Mouse (Mus musculus) CH12F3 (cell line): ENCODE measurements around the gene Mras.

Source experiments
- in situ Hi-C: fragments of 300-500 bp; cut with MboI; formaldehyde crosslinking; loops from 2 replicates; pipeline ENCODE4 v1.14.3; 2020; ENCODE audit warnings: low sequenced_read_pairs

The Mras gene

GRCm38 (mm10) chr9:99418377-99418776 lies 18.8 kb downstream of the Mras start:
- in situ Hi-C loops = no loop called here

- in situ Hi-C loops = no loop called here
These were observed 19.8 kb downstream of the Mras start for GRCm38 (mm10) chr9:99417288-99417846.

- in situ Hi-C loops = no loop called here
These were observed 20.4 kb downstream of the Mras start for GRCm38 (mm10) chr9:99416809-99417208.

DNA sequence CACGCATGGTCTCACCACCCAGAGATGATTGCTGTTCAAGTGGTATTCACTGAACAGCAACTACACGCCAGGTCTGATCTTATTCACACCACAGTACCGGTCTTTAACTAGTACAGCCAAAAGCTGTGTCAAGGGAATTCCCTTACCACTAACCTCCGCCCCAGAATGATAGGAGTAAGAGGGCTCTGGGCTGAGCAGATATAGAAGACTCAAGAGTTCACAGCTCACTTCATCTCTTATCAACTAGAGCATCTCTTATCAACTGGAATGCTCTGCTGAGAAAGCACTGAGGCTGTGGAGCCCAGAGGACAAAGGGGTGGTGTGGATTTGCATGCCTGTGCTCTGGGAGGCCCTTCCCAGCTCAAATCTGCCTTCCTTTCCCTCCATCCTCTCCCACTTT lies 25.4 kb downstream of the Mras start:
- in situ Hi-C loops = no loop called here

DNA sequence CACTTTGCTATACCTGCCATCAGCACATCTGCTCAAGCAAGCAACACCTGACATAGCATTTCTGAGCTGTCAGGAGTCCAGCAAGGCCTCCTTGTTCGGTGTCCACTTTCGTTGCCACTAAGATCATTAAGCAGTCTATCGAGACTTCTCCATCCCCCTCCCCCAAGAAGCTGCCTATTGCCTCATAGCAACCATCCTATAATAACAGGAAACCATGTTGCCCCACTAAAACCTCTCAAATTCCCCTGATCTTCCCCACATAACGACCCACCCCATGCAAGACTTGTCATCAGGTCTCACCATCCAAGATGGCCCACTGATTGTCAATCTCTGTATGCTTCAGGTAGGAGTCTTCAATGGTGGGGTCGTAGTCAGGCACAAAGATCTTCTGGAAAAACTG lies 26.1 kb downstream of the Mras start:
- in situ Hi-C loops = no loop called here

GRCm38 (mm10) chr9:99409280-99409679 lies 27.9 kb downstream of the Mras start:
- in situ Hi-C loops = no loop called here

- in situ Hi-C loops = no loop called here
These were observed 35.8 kb downstream of the Mras start for GRCm38 (mm10) chr9:99401288-99401974.

DNA sequence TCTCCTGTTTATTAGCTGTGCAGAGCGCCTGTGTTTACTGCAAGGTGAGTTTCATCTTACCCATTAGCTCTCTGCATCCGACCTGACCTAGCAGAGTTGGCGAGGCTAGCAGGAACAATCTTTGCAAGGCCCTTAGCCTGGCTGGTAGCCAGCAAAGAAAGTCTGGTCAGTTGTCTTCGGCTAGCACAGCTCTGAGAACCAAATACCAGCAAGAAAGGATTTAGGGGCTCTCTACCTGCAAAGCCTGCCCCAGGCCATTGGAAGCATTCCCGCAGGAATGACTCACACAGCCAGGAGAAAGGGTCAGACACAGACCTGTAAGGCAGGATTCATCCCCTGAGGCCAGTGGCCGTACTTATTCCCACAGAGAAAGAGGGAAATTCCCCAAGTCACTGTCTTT lies 36.4 kb downstream of the Mras start:
- in situ Hi-C loops = no loop called here

DNA sequence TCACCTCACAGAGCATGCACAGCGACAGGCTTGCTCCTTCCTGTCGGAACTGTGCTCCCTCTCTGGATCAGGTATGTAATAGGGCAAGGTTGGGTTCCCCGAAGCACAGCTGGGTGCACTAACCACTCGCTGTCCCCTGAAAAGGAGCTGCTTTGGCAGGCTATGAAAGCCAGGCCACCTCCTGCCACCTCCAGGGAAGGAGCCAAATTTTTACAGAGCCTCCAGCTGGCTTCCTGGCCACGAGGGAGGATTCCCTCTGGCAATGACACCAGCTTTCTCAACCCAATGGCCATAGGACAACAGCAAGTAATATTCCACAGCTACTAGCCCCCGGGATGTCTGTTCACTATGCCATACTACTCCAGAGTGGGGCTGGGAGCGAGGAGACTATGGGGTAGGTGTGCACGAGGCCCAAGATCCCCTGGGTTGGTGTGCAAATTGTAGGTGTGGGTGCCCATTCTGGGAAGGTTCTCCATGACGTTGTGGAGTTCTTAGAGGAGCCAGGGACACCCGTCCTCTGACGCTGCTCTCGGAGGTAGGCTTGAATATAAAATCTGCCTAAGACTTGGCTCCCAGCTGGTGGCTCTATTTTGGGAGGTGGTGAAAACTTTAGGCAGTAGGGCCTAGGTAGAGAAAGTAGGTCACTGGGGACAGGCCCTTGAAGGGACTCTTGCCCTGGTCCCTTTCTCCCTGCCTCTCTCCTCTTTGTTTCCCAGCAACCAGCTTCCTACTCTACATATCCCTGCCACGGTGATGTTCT lies 39.9 kb downstream of the Mras start:
- in situ Hi-C loops = no loop called here

- in situ Hi-C loops = no loop called here
These were observed 42.8 kb downstream of the Mras start for GRCm38 (mm10) chr9:99394366-99394765.

- in situ Hi-C loops = no loop called here
These were observed 44.0 kb downstream of the Mras start for GRCm38 (mm10) chr9:99393146-99393545.

- in situ Hi-C loops = no loop called here
These were observed 45.6 kb downstream of the Mras start for GRCm38 (mm10) chr9:99391557-99391956.

DNA sequence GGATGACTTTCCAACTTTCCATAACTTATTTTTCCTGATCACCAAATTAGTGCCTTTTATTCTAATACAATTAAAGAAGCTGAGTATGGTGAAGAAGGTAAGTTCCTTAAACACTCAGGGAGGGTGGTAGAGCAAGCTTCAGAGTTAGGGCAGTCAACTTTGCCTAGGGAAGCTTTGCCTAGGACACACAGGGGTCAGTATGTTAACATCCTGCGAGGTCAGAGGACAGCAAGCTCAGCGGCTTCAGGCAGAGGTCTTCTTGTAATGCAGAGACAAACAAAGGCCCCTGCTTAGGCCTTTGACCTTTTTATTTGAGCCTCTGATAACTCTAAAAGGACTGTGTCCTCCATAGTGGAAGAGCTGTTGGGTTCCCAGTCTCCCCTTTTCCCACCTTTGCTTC lies 46.5 kb downstream of the Mras start:
- in situ Hi-C loops = no loop called here

DNA sequence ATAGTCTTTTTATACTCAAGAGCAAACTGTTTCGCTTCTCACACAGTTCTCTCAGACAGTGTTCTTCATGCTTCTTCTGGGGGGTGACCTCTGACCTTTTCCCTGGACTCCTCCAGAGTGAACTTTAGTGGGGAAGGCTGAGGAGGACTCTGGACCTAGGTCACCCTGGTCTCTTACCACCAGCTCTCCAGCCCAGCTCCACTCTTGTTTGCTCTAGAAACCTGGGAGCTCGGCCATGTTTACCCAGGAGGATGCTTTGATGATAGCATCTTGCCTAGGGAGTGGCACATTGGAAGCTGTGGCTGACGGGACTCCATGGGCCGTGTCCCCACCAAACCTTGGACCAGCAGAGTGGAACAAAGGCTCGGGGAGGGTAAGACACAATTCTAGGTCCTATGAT lies 47.0 kb downstream of the Mras start:
- in situ Hi-C loops = no loop called here

- in situ Hi-C loops = no loop called here
These were observed 47.7 kb downstream of the Mras start for GRCm38 (mm10) chr9:99389506-99389905.

DNA sequence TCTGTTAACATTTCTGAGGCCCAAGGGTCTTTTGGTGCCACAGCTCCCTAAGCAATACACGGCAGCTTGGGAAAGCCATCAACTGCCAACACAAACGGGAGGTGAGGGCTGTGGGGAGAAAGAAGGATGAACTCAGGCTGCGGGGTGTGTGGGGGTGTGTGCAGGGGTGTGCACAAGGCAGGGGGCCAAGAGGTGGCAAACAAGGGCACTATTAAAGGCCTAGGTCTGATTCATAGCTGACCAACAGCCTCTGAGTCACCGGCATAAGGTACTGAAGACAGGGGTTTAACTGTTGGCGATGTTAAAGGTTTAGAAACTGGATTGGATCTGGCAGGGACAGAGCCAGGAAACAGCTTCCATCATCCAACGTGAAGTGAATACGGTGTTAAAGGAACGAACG lies 48.3 kb downstream of the Mras start:
- in situ Hi-C loops = no loop called here

DNA sequence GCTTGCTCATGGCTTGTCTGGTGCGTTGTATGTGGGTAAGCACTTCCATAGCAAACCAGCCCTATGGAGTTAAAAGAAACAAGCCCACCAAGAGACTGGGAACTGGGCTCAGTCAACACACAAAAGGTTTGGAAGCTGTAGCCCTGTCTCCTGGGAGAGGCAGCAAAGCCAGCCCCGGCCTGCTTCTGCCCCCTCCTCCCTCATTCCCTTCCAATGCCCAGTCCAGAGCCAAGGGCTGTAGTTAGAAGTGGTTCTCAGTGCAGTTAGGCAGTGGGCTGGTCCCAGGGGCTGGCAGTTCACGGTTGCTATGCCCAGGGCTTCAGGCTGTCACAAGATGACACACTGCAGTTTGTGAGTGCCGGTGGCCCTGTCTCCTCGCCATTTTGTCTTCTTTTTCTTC lies 49.1 kb downstream of the Mras start:
- in situ Hi-C loops = no loop called here

DNA sequence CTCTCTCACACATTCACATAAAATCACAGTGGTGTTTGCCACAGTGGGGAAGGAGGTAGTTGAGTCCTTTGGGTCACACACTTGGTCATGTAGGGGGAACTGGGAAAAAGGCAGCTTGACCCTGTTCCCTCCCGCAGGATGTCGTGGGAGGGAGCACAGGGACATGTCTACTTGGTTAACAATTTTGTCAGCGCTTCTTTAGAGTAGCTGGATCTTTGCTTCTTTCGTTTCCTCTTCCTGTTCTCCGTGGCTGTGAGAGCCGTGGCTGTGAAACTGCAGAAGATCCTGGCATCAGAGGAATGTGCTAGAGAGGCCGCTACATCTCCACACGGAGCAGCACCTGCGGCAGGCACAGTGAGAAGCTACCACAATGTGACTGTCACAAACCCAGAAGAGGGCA lies 54.6 kb downstream of the Mras start:
- in situ Hi-C loops = no loop called here

- in situ Hi-C loops = no loop called here
These were observed 58.0 kb downstream of the Mras start for GRCm38 (mm10) chr9:99379194-99379593.

DNA sequence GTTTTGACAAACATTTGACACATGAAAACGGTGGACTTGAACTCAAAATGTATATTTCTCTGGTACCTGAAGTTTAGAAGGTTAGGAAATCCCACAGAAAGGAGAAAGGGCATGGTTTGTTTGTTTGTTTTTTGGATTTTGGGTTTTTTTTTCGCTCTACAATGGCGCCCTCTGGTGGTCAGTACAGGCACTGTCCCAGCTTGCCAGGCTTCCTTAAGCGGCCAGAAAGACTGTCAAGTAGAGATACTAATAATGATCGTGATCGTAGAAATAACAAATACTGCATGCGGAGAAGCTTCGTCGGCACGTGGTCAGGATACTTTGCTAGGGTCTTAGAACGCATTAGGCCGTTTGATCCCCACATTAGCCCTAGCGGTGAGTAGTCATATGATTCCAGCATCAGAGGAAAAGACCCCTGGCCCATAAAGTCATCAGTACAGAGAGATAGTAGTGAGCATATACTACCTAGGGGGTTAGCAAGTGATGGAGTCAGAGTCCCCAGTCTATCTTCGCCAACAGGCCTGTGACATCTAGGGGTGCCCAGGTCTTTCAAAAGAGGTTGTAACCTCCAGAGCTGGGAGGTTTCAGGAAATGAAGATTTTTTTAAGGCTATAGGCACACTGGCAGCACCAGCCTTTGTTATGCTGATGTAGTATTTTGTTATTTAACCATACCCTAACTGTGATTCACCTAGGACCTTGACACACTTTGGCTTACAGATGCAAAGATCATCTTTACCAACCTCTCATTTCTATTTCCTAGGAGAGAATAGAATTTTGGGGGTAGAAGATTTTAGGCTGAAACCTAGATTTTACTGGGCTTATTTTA lies 60.4 kb downstream of the Mras start:
- in situ Hi-C loops = no loop called here

GRCm38 (mm10) chr9:99368431-99368830 lies 68.8 kb downstream of the Mras start:
- in situ Hi-C loops = no loop called here
